Mouse (Mus musculus) thymus, postnatal 36 days (tissue): ENCODE measurements around the gene Scn11a.

Experiments
- DNase-seq, 2 experiments: peaks; one replicate each; pipeline ENCODE4 v3.0.0; 2022; ENCODE audit warnings: mixed read lengths in 2 of 2

The Scn11a gene

GRCm38 (mm10) chr9:119825297-119825696 is at the start of gene Scn11a:
Scn11a (minus strand) TSS chr9:119825456.
- DNase-seq: no peak

- no peak for DNase-seq
These were observed 28.9 kb upstream of the Scn11a start for GRCm38 (mm10) chr9:119854170-119854569.

DNA sequence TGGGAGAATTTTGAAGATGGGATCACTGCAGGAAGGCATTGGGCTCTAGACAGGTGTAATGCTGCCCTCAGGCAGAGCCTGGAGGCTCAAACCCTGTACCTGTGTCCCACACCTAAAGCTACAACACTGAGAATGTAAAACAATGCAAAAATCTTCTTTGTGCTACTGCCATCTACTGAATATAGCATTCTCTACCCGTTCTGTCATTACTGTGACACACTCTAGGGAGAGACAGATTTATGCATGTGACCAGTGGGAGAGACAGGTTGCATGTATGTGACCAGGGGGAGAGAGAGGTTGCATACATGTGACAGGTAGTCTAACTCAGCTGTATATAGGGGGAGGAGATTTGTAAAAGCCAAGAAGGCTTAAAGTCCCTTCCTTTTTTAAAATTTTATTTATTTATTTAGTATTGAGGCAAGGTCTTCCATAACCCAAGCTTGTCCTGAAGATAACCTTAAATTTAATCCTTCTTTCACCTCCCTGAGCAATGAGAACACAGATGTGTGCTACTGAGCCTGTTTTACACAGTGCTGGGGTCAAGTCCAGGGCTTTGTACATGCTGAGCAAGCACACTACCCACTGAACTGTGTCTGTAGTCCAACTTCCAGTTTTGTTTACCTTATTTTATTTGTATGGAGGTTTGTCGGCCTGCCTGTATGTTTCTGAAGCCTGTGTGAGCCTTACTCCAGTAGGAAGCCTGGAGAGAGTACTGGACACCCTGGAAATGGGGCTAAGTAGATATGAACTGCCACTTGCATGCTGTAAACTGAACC is 28.0 kb upstream of the Scn11a start:
- DNase-seq: no peak

GRCm38 (mm10) chr9:119852347-119853030 is 27.2 kb upstream of the Scn11a start:
- DNase-seq: no peak

GRCm38 (mm10) chr9:119849214-119849613 is 24.0 kb upstream of the Scn11a start:
- no peak for DNase-seq

DNA sequence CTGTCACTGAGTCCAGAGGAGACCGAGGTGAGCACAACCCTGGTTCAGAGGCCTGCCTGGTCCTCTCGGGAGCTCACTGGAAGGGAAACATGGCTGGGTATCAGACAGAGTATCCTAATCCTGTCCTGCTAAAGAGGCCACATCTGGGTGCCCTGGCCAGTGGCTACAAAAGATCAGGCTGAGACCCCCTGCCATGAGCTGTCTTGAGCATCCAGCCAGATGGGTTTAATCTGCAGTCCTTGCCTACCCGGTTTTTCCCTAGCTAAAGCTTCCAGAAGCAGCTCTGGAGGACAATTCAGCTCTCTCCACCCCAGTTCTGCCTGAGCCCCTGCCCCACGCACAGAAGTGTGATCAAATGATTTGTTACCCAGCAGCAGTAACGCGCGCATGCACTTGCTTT is 23.4 kb upstream of the Scn11a start:
- no peak for DNase-seq

DNA sequence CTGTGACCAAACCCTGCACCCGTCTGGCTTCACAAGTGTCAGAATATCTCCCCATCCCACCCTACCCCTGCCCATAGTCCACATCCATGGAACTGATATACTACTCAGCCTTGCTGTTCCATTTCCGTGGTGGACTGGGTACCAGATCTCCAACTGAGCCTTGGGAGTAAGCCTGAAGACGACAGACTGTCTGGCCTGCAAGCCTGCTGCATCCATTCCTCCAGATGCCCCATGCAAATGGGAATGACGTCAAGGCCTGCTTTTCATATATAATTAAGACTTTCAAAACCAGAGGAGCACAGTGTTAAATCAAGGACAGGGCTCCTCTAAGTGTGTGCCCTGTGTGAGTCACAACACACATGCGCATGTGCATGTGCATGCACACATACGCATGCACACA is 21.9 kb upstream of the Scn11a start:
- DNase-seq: no peak

DNA sequence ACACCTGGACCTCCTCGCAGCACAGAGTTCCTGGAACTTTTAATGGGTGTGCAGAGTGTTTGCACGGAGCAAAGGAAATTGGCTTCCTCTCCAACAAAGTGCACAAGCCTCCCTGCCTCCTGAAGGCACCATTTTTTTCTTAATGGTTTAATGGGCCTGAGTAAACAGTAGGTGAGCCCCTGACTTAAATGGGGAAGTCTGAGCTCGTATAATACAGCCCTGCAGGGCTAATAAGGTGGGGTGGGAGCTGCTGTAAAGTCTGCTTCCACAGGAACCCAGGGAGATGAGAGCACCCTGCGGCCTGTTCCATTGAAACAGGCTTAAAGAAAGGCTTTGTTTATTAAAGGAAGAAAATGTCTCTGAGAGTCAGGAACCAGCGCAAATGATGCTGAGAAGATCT is 19.5 kb upstream of the Scn11a start:
- DNase-seq: no peak

- DNase-seq: no peak
These were observed 18.3 kb upstream of the Scn11a start for GRCm38 (mm10) chr9:119843549-119843948.

DNA sequence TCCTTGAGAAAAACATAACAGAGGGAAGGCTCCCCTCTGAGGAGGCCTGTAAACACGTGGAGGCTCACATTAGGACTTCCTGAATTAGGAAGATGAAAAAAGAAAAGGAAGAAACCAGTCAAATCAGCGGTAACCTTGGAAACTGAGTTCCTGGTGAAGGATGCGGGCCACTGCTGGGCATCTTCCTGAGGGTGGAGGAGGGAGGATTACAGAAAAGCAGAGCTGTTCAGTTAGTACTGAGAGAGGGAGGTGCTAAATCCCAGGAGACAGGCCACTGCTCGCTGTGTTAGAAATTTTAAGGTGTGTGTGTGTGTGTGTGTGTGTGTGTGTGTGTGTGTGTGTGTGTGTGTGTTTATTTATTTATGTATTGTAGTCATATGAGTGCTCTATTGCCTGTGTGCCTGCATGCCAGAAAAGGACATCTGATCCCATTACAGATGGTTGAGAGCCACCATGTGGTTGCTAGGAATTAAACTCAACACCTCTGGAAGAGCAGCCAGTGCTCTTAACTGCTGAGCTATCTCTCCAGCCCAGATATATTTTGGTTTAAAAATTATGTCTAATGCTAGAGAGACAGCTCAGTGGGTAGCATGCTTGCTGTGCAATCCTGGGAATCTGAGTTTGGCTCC is 17.4 kb upstream of the Scn11a start:
- no peak for DNase-seq

DNA sequence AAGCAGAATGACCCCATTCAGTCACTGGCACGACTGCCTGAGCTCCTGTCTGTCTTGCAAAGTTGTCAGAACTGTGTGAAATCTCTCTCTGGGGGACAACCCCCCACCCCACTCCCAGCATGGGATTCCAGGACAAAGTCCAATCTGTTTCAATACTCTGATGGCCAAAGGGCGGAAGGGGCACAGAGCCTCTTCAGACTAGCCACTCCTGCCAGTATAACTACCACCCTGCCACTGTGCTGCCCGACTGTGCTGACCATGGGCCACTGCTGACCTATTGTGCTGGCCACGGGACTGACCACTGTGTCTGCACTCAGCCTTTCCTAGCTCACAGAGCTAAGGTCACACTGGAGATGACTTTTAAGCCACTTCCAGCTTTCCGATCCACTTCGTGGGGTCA is 16.8 kb upstream of the Scn11a start:
- DNase-seq: no peak

DNA sequence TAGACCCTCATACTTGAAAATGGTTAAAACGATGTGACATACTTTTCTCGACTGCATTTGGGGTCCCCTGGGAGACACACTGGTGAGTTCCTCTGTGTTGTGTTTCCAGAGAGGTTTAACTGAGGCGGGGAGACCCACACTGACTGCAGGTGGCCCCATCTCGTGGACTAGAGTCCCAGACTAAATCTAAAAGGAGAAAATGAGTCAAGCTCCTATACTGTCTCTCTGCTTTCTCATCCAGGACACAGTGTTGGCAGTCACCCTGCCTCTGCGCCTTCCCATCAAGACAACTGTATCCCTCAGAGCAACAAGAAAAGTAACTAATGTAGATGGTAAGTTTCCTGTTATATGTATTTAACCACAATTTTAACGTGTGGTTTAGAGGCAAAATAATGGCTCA is 15.9 kb upstream of the Scn11a start:
- DNase-seq: no peak

DNA sequence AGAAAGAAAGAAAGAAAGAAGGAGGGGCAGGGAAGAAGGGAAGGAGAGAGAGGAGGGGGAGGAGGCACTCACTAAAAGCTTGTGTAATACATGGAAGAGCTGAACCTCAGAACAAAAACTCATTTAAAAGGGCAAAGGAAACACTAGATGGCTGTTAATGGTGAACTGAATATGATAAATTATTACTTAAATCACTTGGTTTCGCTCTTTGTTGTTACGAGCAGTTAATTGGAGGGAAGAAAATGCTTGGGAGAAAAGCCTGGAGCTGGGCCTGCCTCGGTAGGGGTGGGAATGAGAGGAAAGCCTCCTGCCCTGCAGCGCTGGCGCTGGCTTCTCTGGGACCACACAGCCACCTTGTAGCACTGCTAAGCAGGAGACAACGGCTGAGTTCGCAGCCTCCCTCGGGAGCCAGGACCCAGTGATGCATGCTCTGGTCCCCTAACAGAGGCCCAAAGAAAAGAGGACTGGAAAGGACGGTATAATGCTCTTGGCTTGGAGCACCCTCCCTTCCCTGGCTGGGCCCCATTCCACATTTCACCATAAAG is 10.4 kb upstream of the Scn11a start:
- no peak for DNase-seq

DNA sequence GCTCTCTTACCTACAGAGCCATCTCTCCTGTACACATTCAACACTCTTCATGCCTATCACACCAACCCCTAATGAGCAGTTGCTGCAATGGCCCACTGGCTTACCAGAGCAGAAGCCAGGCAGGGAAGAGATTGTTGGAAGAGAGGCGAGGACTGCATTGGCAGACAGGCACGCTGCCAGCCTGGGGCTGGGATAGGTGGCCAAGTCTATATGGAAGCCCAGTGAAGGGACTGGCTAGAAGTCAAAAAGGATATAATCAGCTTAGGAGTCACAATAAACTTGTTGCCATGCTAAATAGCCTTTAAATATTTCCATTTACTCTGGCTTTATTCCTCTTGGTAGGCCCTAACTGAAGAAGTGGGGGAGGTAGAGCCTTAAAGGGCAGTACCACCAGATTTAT is 5.7 kb upstream of the Scn11a start:
- no peak for DNase-seq

DNA sequence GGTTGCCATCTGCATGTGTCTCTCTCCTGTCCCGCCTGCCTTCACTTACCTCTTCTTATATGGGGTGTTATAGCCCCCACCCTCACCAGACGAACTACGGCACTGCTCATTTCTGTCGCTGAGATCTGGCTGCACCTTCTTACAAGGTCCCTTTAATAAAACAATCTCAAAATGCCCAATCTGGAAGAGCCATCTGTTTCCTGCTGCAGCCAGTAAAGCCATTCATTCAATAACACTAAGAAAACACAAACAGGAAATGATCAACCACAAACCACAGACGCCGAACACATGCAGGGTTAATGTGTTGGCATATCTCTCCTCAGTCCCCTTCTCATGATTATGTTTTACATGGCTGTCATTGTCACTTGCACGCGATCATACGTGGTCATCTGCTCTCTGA is 1.5 kb downstream of the Scn11a start:
- no peak for DNase-seq

GRCm38 (mm10) chr9:119813631-119814030 is 11.6 kb downstream of the Scn11a start:
- DNase-seq: no peak

DNA sequence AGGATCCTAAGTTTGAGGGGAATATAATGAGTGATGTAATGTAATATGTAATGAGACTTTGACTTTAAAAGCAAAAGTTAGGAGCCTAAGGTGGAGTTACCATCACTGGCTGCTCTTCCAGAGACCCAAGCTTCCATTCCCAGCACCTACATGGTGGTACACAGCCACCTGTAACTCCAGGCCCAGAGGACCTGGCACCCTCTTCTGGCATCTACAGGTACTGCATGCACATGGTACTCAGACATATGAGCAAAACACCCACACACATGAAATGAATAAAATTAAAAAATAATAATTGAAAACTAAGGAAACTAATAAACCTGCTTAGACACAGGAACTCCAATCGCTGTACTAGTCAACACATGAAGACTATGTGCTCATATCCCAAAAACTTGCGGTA is 18.8 kb downstream of the Scn11a start:
- DNase-seq: peak in 1 of 2 experiments; percentile 10

GRCm38 (mm10) chr9:119804501-119804847 is 20.8 kb downstream of the Scn11a start:
- no peak for DNase-seq

DNA sequence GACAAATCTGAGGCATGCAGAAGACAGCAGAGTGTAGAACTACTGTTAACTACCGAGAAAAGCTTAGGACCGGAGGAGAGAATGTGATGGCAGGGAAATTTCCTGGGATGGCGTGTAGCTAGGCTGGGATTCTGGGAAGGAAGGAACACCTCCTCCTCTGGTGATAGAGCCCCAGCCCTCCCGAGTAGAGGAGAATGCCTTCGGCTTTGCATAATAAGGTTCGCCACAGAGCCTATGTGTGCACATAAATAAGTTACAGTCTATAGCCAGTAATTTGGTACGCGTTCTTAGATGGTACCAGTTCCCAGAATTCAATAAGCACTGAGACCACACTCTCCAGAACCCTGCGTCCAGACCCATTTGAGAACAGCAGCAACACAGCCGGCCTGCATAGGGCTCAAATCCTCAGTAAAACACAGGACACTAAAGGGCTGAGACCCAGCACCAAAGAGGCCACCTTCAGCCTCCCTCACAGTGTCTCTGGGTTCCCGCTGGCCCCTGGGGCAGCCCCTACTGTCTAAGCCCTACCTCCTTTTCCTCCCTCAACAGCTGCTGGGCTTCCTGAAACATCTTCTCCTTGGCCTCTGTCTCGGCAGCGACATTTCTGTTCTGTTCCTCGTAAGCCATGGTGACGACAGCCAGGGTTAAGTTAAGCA is 21.3 kb downstream of the Scn11a start:
- no peak for DNase-seq

- no peak for DNase-seq
These were observed 22.0 kb downstream of the Scn11a start for GRCm38 (mm10) chr9:119803169-119803827.

GRCm38 (mm10) chr9:119801460-119801859 is 23.8 kb downstream of the Scn11a start:
- DNase-seq: peak in 1 of 2 experiments; percentile 7

DNA sequence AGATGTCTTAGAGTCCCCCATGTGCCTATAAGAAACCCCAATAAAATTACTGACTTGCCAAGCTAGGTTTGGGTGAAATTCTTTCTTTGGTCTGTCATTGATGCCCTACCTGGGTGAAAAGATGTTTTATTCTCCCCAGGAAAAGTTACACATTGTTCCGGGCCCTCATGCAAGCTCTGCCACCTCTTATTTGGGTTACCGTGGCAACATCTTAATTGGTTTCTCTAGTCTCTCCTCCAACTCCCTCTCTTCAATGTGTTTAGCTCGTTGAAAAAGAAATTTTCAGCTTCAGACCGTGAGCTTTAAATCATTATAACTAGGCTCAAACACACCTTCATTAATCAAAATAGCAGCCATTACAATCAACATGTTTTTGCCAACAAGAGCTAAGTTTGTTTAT is 28.5 kb downstream of the Scn11a start:
- DNase-seq: no peak
